Mouse (Mus musculus) kidney, postnatal 10 days (tissue): ENCODE data around the gene Fam168b.

Experiments
- DNase-seq: peaks from one replicate; pipeline ENCODE4 v3.0.0; 2021; ENCODE audit warnings: mixed read lengths

Fam168b gene

GRCm38 (mm10) chr1:34812407-34813247 is 30.2 kb downstream of the Fam168b start:
- no peak for DNase-seq

GRCm38 (mm10) chr1:34811581-34811980 is 31.3 kb downstream of the Fam168b start:
- DNase-seq, result no peak

- no peak for DNase-seq
Measured at GRCm38 (mm10) chr1:34811035-34811434, 31.8 kb downstream of the Fam168b start.

- DNase-seq, result no peak
Measured at GRCm38 (mm10) chr1:34810293-34810692, 32.6 kb downstream of the Fam168b start.

- DNase-seq, result no peak
Measured at GRCm38 (mm10) chr1:34808445-34808844, 34.4 kb downstream of the Fam168b start.

GRCm38 (mm10) chr1:34805931-34806520 is 36.8 kb downstream of the Fam168b start:
- no peak for DNase-seq

GRCm38 (mm10) chr1:34804863-34805262 is 38.0 kb downstream of the Fam168b start:
- no peak for DNase-seq

GRCm38 (mm10) chr1:34802290-34802642 is 40.6 kb downstream of the Fam168b start:
- no peak for DNase-seq

GRCm38 (mm10) chr1:34801616-34802289 is 41.1 kb downstream of the Fam168b start:
- DNase-seq, result peak; percentile 77

- DNase-seq, result no peak
Measured at GRCm38 (mm10) chr1:34799140-34799539, 43.7 kb downstream of the Fam168b start.

GRCm38 (mm10) chr1:34793304-34794300 is 49.3 kb downstream of the Fam168b start:
- DNase-seq, result no peak

- no peak for DNase-seq
Measured at GRCm38 (mm10) chr1:34783538-34784161, 59.2 kb downstream of the Fam168b start.

- DNase-seq, result no peak
Measured at GRCm38 (mm10) chr1:34775870-34776269, 67.0 kb downstream of the Fam168b start.

- DNase-seq, result no peak
Measured at GRCm38 (mm10) chr1:34768875-34769274, 74.0 kb downstream of the Fam168b start.

- DNase-seq, result no peak
Measured at GRCm38 (mm10) chr1:34767851-34768250, 75.0 kb downstream of the Fam168b start.

GRCm38 (mm10) chr1:34766899-34767298 is 76.0 kb downstream of the Fam168b start:
- no peak for DNase-seq
